Mouse (Mus musculus): ENCODE results near the gene Selenom.

Selenom gene

GRCm38 (mm10) chr11:3531634-3532033, 17.1 kb downstream of the Selenom start:
- DNase-seq = peak; percentile 59 to 75

GRCm38 (mm10) chr11:3532101-3532931, 17.8 kb downstream of the Selenom start:
- DNase-seq = peak in 1 of 2 experiments; percentile 24

- peak in 1 of 2 experiments; percentile 18 for DNase-seq
Observed at GRCm38 (mm10) chr11:3533406-3533932, 19.0 kb downstream of the Selenom start.

GRCm38 (mm10) chr11:3534956-3535355, 20.5 kb downstream of the Selenom start:
- no peak for DNase-seq

- peak; percentile 95 to 97 for DNase-seq
Observed at GRCm38 (mm10) chr11:3535406-3535986, 21.0 kb downstream of the Selenom start.

GRCm38 (mm10) chr11:3536082-3536481, 21.6 kb downstream of the Selenom start:
- DNase-seq = no peak

- peak in 1 of 2 experiments; percentile 15 for DNase-seq
Observed at GRCm38 (mm10) chr11:3536745-3537333, 22.4 kb downstream of the Selenom start.

GRCm38 (mm10) chr11:3537711-3538110, 23.2 kb downstream of the Selenom start:
- peak in 1 of 2 experiments; percentile 8 for DNase-seq

- peak in 1 of 2 experiments; percentile 4 for DNase-seq
Observed at GRCm38 (mm10) chr11:3538341-3538740, 23.9 kb downstream of the Selenom start.

- DNase-seq = peak; percentile 89 to 91
Observed at GRCm38 (mm10) chr11:3539111-3539825, 24.8 kb downstream of the Selenom start.

GRCm38 (mm10) chr11:3539826-3540196, 25.3 kb downstream of the Selenom start:
- no peak for DNase-seq

- DNase-seq = peak in 1 of 2 experiments; percentile 7
Observed at GRCm38 (mm10) chr11:3540451-3541085, 26.1 kb downstream of the Selenom start, which contains the start of gene Smtn. Gene Smtn (minus strand): TSS chr11:3540612.

- DNase-seq = no peak
Observed at GRCm38 (mm10) chr11:3541932-3542331, 27.4 kb downstream of the Selenom start.

GRCm38 (mm10) chr11:3543001-3543400, 28.5 kb downstream of the Selenom start:
- no peak for DNase-seq

GRCm38 (mm10) chr11:3544409-3544808, 29.9 kb downstream of the Selenom start:
- peak in 1 of 2 experiments; percentile 11 for DNase-seq

GRCm38 (mm10) chr11:3545531-3546241, 31.2 kb downstream of the Selenom start:
- DNase-seq = no peak

GRCm38 (mm10) chr11:3546242-3546562, 31.7 kb downstream of the Selenom start:
- DNase-seq = no peak

GRCm38 (mm10) chr11:3547047-3547446, 32.6 kb downstream of the Selenom start:
- DNase-seq = no peak

- no peak for DNase-seq
Observed at GRCm38 (mm10) chr11:3547969-3548368, 33.5 kb downstream of the Selenom start.

- DNase-seq = no peak
Observed at GRCm38 (mm10) chr11:3548564-3549295, 34.2 kb downstream of the Selenom start.

- no peak for DNase-seq
Observed at GRCm38 (mm10) chr11:3549791-3550190, 35.3 kb downstream of the Selenom start.
